Mouse (Mus musculus): ENCODE data around the gene Fgfr1op2. TPM values are rescaled to one million over a fixed set of nuclear protein-coding genes. Genes with fewer than 3 reads are reported as not detected.

The Fgfr1op2 gene
- polyA plus RNA-seq, 1 experiment: 71.5 TPM

GRCm38 (mm10) chr6:146633097-146633496 lies 56.1 kb downstream of the Fgfr1op2 start:
- TF ChIP-seq EP300 (IDR thresholded peaks at IDR 0.05; ENCODE audit: insufficient read depth, low read depth, low read length) (no peak), CTCF (IDR thresholded peaks at IDR 0.05; ENCODE audit: low read depth, low read length) (no peak), POLR2A (IDR thresholded peaks at IDR 0.05; ENCODE audit: insufficient read depth, low read length) (no peak)
- Histone ChIP-seq H3K4me3 (ENCODE audit: low read depth, low read length) (peak overlapping the region; percentile 55), H3K27ac (ENCODE audit: insufficient read depth, low read length) (peak overlapping the region; percentile 99), H3K27me3 (ENCODE audit: control insufficient read depth, insufficient read depth, low read length, poor library complexity, severe bottlenecking) (no peaks in the 10 kb centered on the region), H3K9me3 (replicated peaks; ENCODE audit: control insufficient read depth, insufficient read depth, low read length, poor library complexity, severe bottlenecking) (no peaks in the 10 kb centered on the region), H3K9ac (ENCODE audit: low read depth, poor library complexity, severe bottlenecking) (peak overlapping the region; percentile 93), H3K4me1 (ENCODE audit: control insufficient read depth, insufficient read depth, low read length) (peaks cover 2% of the 10 kb centered on the region), H3K36me3 (ENCODE audit: control insufficient read depth, insufficient read depth, low read length, poor library complexity, severe bottlenecking) (peaks cover 5% of the 10 kb centered on the region; the same call in 1 of the 2 replicates)

- Histone ChIP-seq H3K9ac (ENCODE audit: low read depth, poor library complexity, severe bottlenecking) (peak overlapping the region; percentile 93), H3K4me3 (ENCODE audit: low read depth, low read length) (peak overlapping the region; percentile 77), H3K9me3 (replicated peaks; ENCODE audit: control insufficient read depth, insufficient read depth, low read length, poor library complexity, severe bottlenecking) (no peaks in the 10 kb centered on the region), H3K27me3 (ENCODE audit: control insufficient read depth, insufficient read depth, low read length, poor library complexity, severe bottlenecking) (no peaks in the 10 kb centered on the region), H3K36me3 (ENCODE audit: control insufficient read depth, insufficient read depth, low read length, poor library complexity, severe bottlenecking) (peaks cover 5% of the 10 kb centered on the region; the same call in 1 of the 2 replicates), H3K27ac (ENCODE audit: insufficient read depth, low read length) (peak overlapping the region; percentile 99), H3K4me1 (ENCODE audit: control insufficient read depth, insufficient read depth, low read length) (peaks cover 2% of the 10 kb centered on the region)
- TF ChIP-seq POLR2A (IDR thresholded peaks at IDR 0.05; ENCODE audit: insufficient read depth, low read length) (no peak), CTCF (IDR thresholded peaks at IDR 0.05; ENCODE audit: low read depth, low read length) (no peak), EP300 (IDR thresholded peaks at IDR 0.05; ENCODE audit: insufficient read depth, low read depth, low read length) (no peak)
Measured at GRCm38 (mm10) chr6:146633629-146634014, 56.6 kb downstream of the Fgfr1op2 start.

GRCm38 (mm10) chr6:146634015-146634722 lies 57.2 kb downstream of the Fgfr1op2 start:
- Histone ChIP-seq H3K27ac (ENCODE audit: insufficient read depth, low read length) (peak overlapping the region; percentile 99), H3K36me3 (ENCODE audit: control insufficient read depth, insufficient read depth, low read length, poor library complexity, severe bottlenecking) (peaks cover 2% of the 10 kb centered on the region; the same call in 1 of the 2 replicates), H3K9ac (ENCODE audit: low read depth, poor library complexity, severe bottlenecking) (peak overlapping the region; percentile 93), H3K4me3 (ENCODE audit: low read depth, low read length) (peak overlapping the region; percentile 77), H3K27me3 (ENCODE audit: control insufficient read depth, insufficient read depth, low read length, poor library complexity, severe bottlenecking) (no peaks in the 10 kb centered on the region), H3K4me1 (ENCODE audit: control insufficient read depth, insufficient read depth, low read length) (peaks cover 2% of the 10 kb centered on the region), H3K9me3 (replicated peaks; ENCODE audit: control insufficient read depth, insufficient read depth, low read length, poor library complexity, severe bottlenecking) (no peaks in the 10 kb centered on the region)
- no peak for TF ChIP-seq EP300 (IDR thresholded peaks at IDR 0.05; ENCODE audit: insufficient read depth, low read depth, low read length)
- TF ChIP-seq CTCF (IDR thresholded peaks at IDR 0.05; ENCODE audit: low read depth, low read length): no peak
- TF ChIP-seq POLR2A (IDR thresholded peaks at IDR 0.05; ENCODE audit: insufficient read depth, low read length): no peak

- Histone ChIP-seq H3K4me3 (ENCODE audit: low read depth, low read length) (peak overlapping the region; percentile 20; the same call in 1 of the 2 replicates), H3K27ac (ENCODE audit: insufficient read depth, low read length) (peak overlapping the region; percentile 99), H3K9me3 (replicated peaks; ENCODE audit: control insufficient read depth, insufficient read depth, low read length, poor library complexity, severe bottlenecking) (no peaks in the 10 kb centered on the region), H3K9ac (ENCODE audit: low read depth, poor library complexity, severe bottlenecking) (no peak overlapping the region), H3K27me3 (ENCODE audit: control insufficient read depth, insufficient read depth, low read length, poor library complexity, severe bottlenecking) (no peaks in the 10 kb centered on the region), H3K36me3 (ENCODE audit: control insufficient read depth, insufficient read depth, low read length, poor library complexity, severe bottlenecking) (peaks cover 2% of the 10 kb centered on the region; the same call in 1 of the 2 replicates), H3K4me1 (ENCODE audit: control insufficient read depth, insufficient read depth, low read length) (peaks cover 2% of the 10 kb centered on the region)
- no peak for TF ChIP-seq POLR2A (IDR thresholded peaks at IDR 0.05; ENCODE audit: insufficient read depth, low read length)
- no peak for TF ChIP-seq CTCF (IDR thresholded peaks at IDR 0.05; ENCODE audit: low read depth, low read length)
- TF ChIP-seq EP300 (IDR thresholded peaks at IDR 0.05; ENCODE audit: insufficient read depth, low read depth, low read length): 0 out of 2 replicates have a peak, but pooled peaks have one; percentile 49
Measured at GRCm38 (mm10) chr6:146634759-146635606, 58.0 kb downstream of the Fgfr1op2 start.

- Histone ChIP-seq H3K27ac (ENCODE audit: insufficient read depth, low read length) (no peak overlapping the region), H3K36me3 (ENCODE audit: control insufficient read depth, insufficient read depth, low read length, poor library complexity, severe bottlenecking) (no peaks in the 10 kb centered on the region), H3K9me3 (replicated peaks; ENCODE audit: control insufficient read depth, insufficient read depth, low read length, poor library complexity, severe bottlenecking) (no peaks in the 10 kb centered on the region), H3K27me3 (ENCODE audit: control insufficient read depth, insufficient read depth, low read length, poor library complexity, severe bottlenecking) (no peaks in the 10 kb centered on the region), H3K4me1 (ENCODE audit: control insufficient read depth, insufficient read depth, low read length) (no peaks in the 10 kb centered on the region), H3K4me3 (ENCODE audit: low read depth, low read length) (no peak overlapping the region), H3K9ac (ENCODE audit: low read depth, poor library complexity, severe bottlenecking) (no peak overlapping the region)
- TF ChIP-seq CTCF (IDR thresholded peaks at IDR 0.05; ENCODE audit: low read depth, low read length) (no peak), POLR2A (IDR thresholded peaks at IDR 0.05; ENCODE audit: insufficient read depth, low read length) (no peak)
Measured at GRCm38 (mm10) chr6:146636482-146636881, 59.5 kb downstream of the Fgfr1op2 start.
